Mouse (Mus musculus): ENCODE data around the gene Pkn1. TPM values are rescaled to one million over a fixed set of nuclear protein-coding genes. Genes with fewer than 3 reads are reported as not detected.

Gene Pkn1
- total RNA-seq, 2 experiments from 2014 or later: 52.9 to 65.1 TPM

- no peak for DNase-seq (ENCODE audit: low spot score in 2 of 2)
- intact Hi-C loops (cut with DNase I): loop anchor here (5.0 kb wide), 1 partner anchor 35 kb away; no protein-coding TSS in a partner anchor
These were observed 1.4 kb downstream of the Pkn1 start for GRCm38 (mm10) chr8:83697374-83698220.

- DNase-seq (ENCODE audit: low spot score in 2 of 2): no peak
- intact Hi-C loops (cut with DNase I): loop anchor here (5.0 kb wide), 1 partner anchor 33 kb away; no protein-coding TSS in a partner anchor
These were observed 3.5 kb downstream of the Pkn1 start for GRCm38 (mm10) chr8:83695351-83696106.

DNA sequence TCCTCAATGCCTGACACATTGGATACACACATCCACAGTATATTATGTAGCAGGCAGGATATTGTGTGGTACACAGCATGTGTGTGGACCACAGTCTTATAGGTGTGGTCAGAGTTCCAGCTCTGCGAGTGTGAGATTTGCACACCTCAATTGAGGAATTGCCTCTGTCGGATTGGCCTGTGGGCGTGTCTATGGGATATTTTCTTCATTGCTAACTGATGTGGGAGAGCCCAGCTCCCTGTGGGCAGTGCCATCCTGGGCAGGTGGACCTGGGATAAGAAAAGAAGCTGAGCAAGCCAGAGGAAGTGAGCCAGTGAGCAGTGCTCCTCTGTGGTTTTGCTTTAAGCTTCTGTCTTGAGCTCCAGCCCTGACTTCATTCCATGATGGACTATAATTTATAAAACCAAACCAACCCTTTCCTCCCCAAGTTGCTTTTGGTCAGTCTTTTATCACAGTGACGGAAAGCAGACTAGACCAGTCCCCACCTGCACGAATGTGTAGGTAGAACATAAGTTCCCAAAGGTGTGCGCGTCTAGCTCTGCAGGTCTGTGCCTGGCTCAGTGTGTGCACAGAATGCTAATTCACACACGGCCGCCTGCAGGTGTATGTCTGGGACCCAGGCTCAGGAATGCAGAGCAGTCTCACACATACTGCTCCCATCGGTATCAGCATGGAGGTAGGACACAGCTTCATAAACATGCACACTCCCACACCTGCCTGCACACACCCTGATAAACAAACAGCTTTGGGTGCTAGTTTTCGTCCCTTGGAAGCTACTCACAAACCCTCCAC lies 4.4 kb downstream of the Pkn1 start:
- peak in 1 of 2 experiments; percentile 55 for DNase-seq (ENCODE audit: low spot score in 2 of 2)
- intact Hi-C loops (cut with DNase I): loop anchor here (5.0 kb wide), 1 partner anchor 32 kb away; no protein-coding TSS in a partner anchor

DNA sequence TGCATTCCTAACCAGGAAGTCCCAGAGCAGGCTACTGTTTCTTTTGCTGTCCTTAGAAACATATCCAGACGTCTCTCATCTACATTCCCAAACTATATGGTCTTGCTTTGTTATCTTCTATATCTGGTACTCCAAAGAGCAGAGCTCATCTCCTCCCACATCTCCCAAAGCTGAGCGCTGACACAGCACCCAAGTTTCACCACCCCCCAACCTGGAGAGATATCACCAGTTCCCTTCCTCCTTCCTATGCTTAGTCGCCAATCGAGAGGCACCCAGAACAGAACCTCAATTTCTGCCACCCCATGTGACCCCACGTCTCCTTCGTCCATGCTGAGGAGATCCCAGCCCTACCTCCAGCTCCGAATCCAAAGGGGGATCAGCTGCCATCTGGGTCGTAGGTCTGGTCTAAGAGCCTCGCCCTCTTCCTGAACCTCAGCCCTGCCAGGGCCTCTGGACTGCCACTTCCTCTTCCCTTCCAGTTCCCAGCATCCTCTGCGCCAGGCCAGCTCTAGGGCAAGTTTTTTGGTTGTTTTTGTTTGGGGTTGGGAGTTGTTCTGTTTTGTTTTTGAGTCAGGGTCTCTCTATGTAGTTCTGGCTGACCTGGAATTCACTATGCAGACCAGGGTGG lies 5.3 kb downstream of the Pkn1 start:
- intact Hi-C loops (cut with DNase I): no loop called here
- peak in 1 of 2 experiments; percentile 45 for DNase-seq (ENCODE audit: low spot score in 2 of 2)

DNA sequence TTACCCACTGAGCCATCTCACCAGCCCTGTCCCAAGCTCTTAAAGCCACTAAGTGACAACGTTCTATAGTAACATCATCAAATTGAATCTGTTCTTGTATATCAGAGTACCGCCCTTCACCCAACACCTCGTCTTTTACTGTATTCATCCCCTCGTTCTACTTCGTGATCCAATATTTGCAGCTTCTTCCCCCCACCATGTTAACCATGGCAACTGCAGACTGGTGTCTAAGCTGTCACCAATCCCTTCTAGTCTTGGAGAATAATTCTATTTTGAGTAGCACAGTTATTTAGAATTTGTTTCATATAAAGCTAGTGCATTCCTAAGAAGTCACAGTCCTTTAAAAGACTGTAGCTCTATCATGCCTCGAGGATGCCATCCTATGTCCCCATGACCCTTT lies 9.7 kb downstream of the Pkn1 start:
- DNase-seq (ENCODE audit: low spot score in 2 of 2): no peak
- intact Hi-C loops (cut with DNase I): no loop called here

- intact Hi-C loops (cut with DNase I): no loop called here
- DNase-seq (ENCODE audit: low spot score in 2 of 2): no peak
These were observed 14.5 kb downstream of the Pkn1 start for GRCm38 (mm10) chr8:83684517-83684916.

- no peak for DNase-seq (ENCODE audit: low spot score in 2 of 2)
- intact Hi-C loops (cut with DNase I): no loop called here
These were observed 17.9 kb downstream of the Pkn1 start for GRCm38 (mm10) chr8:83681099-83681498.

GRCm38 (mm10) chr8:83680603-83681002 lies 18.4 kb downstream of the Pkn1 start:
- DNase-seq (ENCODE audit: low spot score in 2 of 2): no peak
- intact Hi-C loops (cut with DNase I): no loop called here

- peak; percentile 59 to 74 for DNase-seq (ENCODE audit: low spot score in 2 of 2)
- intact Hi-C loops (cut with DNase I): no loop called here
These were observed 19.1 kb downstream of the Pkn1 start for GRCm38 (mm10) chr8:83679866-83680265.

DNA sequence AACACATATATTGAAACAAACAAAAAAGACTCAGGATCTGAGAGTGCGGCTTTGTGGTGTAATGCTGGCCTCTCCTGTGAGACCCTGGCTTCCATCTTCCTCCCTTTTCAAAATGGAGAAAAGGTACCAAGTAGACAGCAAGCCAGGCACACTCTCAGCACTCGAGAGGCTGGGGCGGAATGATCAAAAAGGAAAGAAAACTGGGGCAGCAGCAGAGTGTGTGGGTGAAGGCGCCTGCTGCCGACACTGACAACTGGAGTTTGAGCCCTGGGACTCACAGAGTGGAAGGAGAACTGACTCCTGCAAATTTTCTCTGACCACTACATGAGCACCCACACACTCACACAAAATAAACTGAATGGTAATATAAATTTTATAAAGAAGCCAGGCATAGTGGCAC lies 24.5 kb downstream of the Pkn1 start:
- peak in 1 of 2 experiments; percentile 65 for DNase-seq (ENCODE audit: low spot score in 2 of 2)
- intact Hi-C loops (cut with DNase I): no loop called here

GRCm38 (mm10) chr8:83672936-83673335 lies 26.0 kb downstream of the Pkn1 start:
- DNase-seq (ENCODE audit: low spot score in 2 of 2): no peak
- intact Hi-C loops (cut with DNase I): no loop called here

- no peak for DNase-seq (ENCODE audit: low spot score in 2 of 2)
- intact Hi-C loops (cut with DNase I): loop anchor here (5.0 kb wide), 1 partner anchor 48 kb away; the partner anchor contains the start of gene Ddx39
These were observed 30.0 kb downstream of the Pkn1 start for GRCm38 (mm10) chr8:83669013-83669412.

- peak in 1 of 2 experiments; percentile 55 for DNase-seq (ENCODE audit: low spot score in 2 of 2)
- intact Hi-C loops (cut with DNase I): loop anchor here (5.0 kb wide), 1 partner anchor 49 kb away; the partner anchor contains the start of gene Ddx39
These were observed 30.7 kb downstream of the Pkn1 start for GRCm38 (mm10) chr8:83668010-83668916.

DNA sequence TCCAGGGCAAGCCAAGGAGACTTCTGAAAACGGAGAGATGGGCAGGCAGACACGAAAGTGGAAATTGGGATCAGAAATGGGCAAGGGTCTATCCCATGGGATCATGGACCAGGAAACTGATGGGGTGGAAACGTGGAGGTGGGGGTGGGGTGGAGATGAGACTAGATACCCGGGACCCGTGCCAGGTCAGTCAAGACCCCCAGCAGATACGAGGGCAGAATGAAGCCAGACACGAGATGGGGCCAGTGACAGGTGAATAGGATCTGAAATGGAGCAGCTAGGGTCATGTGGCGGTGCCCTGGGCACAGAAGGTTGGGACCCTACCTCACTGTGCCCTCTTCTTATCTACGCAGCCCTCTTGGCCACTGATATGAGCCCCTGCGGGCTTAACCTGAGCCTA lies 31.5 kb downstream of the Pkn1 start:
- intact Hi-C loops (cut with DNase I): loop anchor here (5.0 kb wide), 1 partner anchor 50 kb away; the partner anchor contains the start of gene Ddx39
- no peak for DNase-seq (ENCODE audit: low spot score in 2 of 2)

DNA sequence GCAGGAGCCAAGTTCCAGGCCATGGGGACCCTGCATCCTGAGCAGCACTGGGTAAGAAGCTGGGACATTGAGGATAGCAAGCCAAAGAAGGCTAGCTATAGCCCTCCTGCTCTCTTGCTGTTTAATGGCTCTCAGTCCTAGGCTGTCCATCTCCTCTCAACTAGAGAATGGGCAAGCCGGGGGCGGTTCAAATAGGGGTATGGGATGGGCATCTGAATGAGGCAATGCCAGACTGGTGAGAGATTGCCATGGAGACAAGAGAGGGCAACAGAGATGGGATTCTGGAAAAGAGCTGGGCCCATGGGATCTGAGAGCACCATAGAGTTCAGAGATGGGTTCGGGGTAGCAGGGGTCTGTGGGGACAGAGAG lies 32.1 kb downstream of the Pkn1 start:
- no peak for DNase-seq (ENCODE audit: low spot score in 2 of 2)
- intact Hi-C loops (cut with DNase I): loop anchor here (5.0 kb wide), 1 partner anchor 50 kb away; the partner anchor contains the start of gene Ddx39

DNA sequence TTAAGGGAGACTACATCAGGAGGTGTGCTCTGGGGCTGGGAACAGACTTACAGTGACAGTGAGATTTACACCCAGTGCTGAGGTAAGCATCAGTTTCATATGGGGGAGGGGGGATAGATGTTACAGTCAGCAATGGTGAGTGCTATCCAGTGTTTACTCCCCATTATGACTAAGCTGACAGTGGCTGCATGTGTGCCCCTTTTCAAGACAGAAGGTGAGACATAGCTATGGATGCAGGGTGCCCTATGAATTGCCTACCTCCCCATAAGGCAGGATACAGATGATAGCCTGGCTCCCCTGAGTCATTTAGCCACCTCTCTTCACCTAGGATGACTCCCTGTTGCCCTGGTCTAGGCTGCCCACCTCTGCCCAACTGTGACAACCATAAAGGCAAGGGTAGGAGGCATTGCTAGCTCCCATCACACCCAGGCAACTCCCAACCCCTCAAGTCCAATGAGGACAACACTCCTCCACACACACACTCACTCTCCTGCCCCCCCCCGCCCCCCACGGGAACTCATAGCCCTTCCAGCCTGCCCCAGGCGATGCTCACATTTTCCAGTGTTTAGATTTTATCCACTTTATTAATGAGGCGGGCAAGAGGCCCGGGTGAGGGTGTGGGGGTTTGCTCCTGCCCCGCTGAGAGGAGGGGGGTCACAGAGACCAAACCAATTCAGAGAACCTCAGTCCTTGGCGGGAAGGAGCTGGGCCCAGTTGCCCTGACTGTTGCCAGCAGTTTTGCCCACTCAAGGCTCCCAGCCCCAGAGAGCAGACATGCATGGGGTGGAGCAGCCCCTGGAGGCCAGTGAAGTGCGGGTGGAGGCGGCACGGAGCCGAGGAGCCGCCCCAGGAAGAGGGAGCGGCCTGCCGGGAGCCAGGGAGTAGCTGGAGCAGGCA lies 32.8 kb downstream of the Pkn1 start, which contains the start of gene Ptger1:
Ptger1 (plus strand) TSS at position 710 of the 897 bp plus-strand sequence.
- intact Hi-C loops (cut with DNase I): loop anchor here (5.0 kb wide), 1 partner anchor 51 kb away; the partner anchor contains the start of gene Ddx39
- DNase-seq (ENCODE audit: low spot score in 2 of 2): peak in 1 of 2 experiments; percentile 55
